Comparison of ENCODE assay signal across 8 mouse cellular contexts in genomic region chr15:79028237-79028738, GRCm38 (mm10). TPM values are rescaled to one million over a fixed set of nuclear protein-coding genes. Genes with fewer than 3 reads are reported as not detected.
DNase-seq lines count a peak whose midpoint lies in the region; ATAC-seq and TF ChIP-seq lines count a peak whose summit lies in the region.

Gene H1f0 (plus strand): TSS chr15:79028450.

- peak; percentile 79 for DNase-seq in 416B (ENCODE audit: low read depth)
- peak; percentile 93 for DNase-seq in heart, embryonic 10.5 days (ENCODE audit: low spot score)
- peak; percentile 92 for DNase-seq in midbrain, postnatal 0 days (ENCODE audit: low spot score)
- DNase-seq in spleen, postnatal 10 days (ENCODE audit: low spot score in 2 of 2) = peak; percentile 65 to 87

- peak within 1 kb of the TSS; percentile 97 for H3K4me2 ChIP-seq in embryonic facial prominence, embryonic 15.5 days (replicated peaks)
- peak within 1 kb of the TSS; percentile 97 for H3K4me2 ChIP-seq in kidney, embryonic 15.5 days
- peak within 1 kb of the TSS; percentile 95 for H3K4me2 ChIP-seq in limb, embryonic 15.5 days
- H3K4me2 ChIP-seq in midbrain, postnatal 0 days (ENCODE audit: low read depth, low read length, poor library complexity, severe bottlenecking) = peak within 1 kb of the TSS; percentile 97

- no peaks in the 10 kb centered on the region; the same call in 1 of the 2 replicates for H3K4me1 ChIP-seq in bone marrow, adult 2 months (ENCODE audit: control insufficient read depth, insufficient read depth, low read length)
- peaks cover 32% of the 10 kb centered on the region for H3K4me1 ChIP-seq in embryonic facial prominence, embryonic 15.5 days
- peaks cover 51% of the 10 kb centered on the region for H3K4me1 ChIP-seq in heart, embryonic 10.5 days
- H3K4me1 ChIP-seq in kidney, embryonic 15.5 days = peaks cover 57% of the 10 kb centered on the region
- H3K4me1 ChIP-seq in limb, embryonic 15.5 days = peaks cover 34% of the 10 kb centered on the region
- peaks cover 10% of the 10 kb centered on the region for H3K4me1 ChIP-seq in midbrain, postnatal 0 days (ENCODE audit: insufficient read depth, low read length)

- peak within 1 kb of the TSS; percentile 91 for H3K9ac ChIP-seq in embryonic facial prominence, embryonic 15.5 days
- peak within 1 kb of the TSS; percentile 99 for H3K9ac ChIP-seq in kidney, embryonic 15.5 days
- peak within 1 kb of the TSS; percentile 95 for H3K9ac ChIP-seq in limb, embryonic 15.5 days
- peak within 1 kb of the TSS; percentile 95 for H3K9ac ChIP-seq in midbrain, postnatal 0 days (replicated peaks; ENCODE audit: low read length, poor library complexity, severe bottlenecking)

- ATAC-seq in embryonic facial prominence, embryonic 15.5 days (ENCODE audit: insufficient number of reproducible peaks, low FRiP score, low TSS enrichment, low read depth) = peak; percentile 82
- ATAC-seq in kidney, embryonic 15.5 days (replicated peaks; ENCODE audit: low FRiP score) = peak; percentile 50
- ATAC-seq in limb, embryonic 15.5 days (ENCODE audit: insufficient number of reproducible peaks, low FRiP score, low TSS enrichment, low read depth) = peak; percentile 77
- peak; percentile 86 for ATAC-seq in midbrain, postnatal 0 days (ENCODE audit: low FRiP score)

- TF ChIP-seq POLR2A in bone marrow, adult 2 months (IDR thresholded peaks at IDR 0.05; ENCODE audit: borderline replicate concordance, control insufficient read depth, low read depth, low read length) = peak; percentile 65; the same call in 1 of the 2 replicates

- under 1% methylated on average over 58 of the region's 58 CpGs for WGBS in bone marrow, adult 2 months
- under 1% methylated on average over 56 of the region's 58 CpGs for WGBS in embryonic facial prominence, embryonic 15.5 days
- WGBS in heart, embryonic 10.5 days = under 1% methylated on average over 58 of the region's 58 CpGs
- WGBS in kidney, embryonic 15.5 days = 0% methylated on average over 58 of the region's 58 CpGs
- 0% methylated on average over 49 of the region's 58 CpGs for WGBS in limb, embryonic 15.5 days
- under 1% methylated on average over 54 of the region's 58 CpGs for WGBS in midbrain, postnatal 0 days

- H3K27me3 ChIP-seq in embryonic facial prominence, embryonic 15.5 days = no peaks in the 10 kb centered on the region
- H3K27me3 ChIP-seq in heart, embryonic 10.5 days (ENCODE audit: insufficient read depth, poor library complexity, severe bottlenecking) = peaks cover 18% of the 10 kb centered on the region; the same call in 1 of the 2 replicates
- H3K27me3 ChIP-seq in kidney, embryonic 15.5 days = no peaks in the 10 kb centered on the region
- H3K27me3 ChIP-seq in limb, embryonic 15.5 days = no peaks in the 10 kb centered on the region
- no peaks in the 10 kb centered on the region for H3K27me3 ChIP-seq in midbrain, postnatal 0 days (ENCODE audit: insufficient read depth, low read length)

- no peaks in the 10 kb centered on the region for H3K36me3 ChIP-seq in embryonic facial prominence, embryonic 15.5 days
- H3K36me3 ChIP-seq in heart, embryonic 10.5 days = no peaks in the 10 kb centered on the region
- H3K36me3 ChIP-seq in kidney, embryonic 15.5 days = no peaks in the 10 kb centered on the region
- no peaks in the 10 kb centered on the region for H3K36me3 ChIP-seq in limb, embryonic 15.5 days
- H3K36me3 ChIP-seq in midbrain, postnatal 0 days (ENCODE audit: insufficient read depth, low read length) = no peaks in the 10 kb centered on the region

- H3K4me3 ChIP-seq in bone marrow, adult 2 months (replicated peaks; ENCODE audit: control insufficient read depth, low read depth, low read length) = peak within 1 kb of the TSS; percentile 70
- peak within 1 kb of the TSS; percentile 81 for H3K4me3 ChIP-seq in embryonic facial prominence, embryonic 15.5 days (replicated peaks)
- H3K4me3 ChIP-seq in heart, embryonic 10.5 days = peak within 1 kb of the TSS; percentile 83
- H3K4me3 ChIP-seq in kidney, embryonic 15.5 days (replicated peaks) = peak within 1 kb of the TSS; percentile 66
- H3K4me3 ChIP-seq in limb, embryonic 15.5 days = peak within 1 kb of the TSS; percentile 79
- peak within 1 kb of the TSS; percentile 74 for H3K4me3 ChIP-seq in midbrain, postnatal 0 days (ENCODE audit: low read depth, low read length)

- no peaks in the 10 kb centered on the region for H3K9me3 ChIP-seq in embryonic facial prominence, embryonic 15.5 days (replicated peaks)
- no peaks in the 10 kb centered on the region for H3K9me3 ChIP-seq in heart, embryonic 10.5 days
- no peaks in the 10 kb centered on the region for H3K9me3 ChIP-seq in kidney, embryonic 15.5 days (replicated peaks)
- H3K9me3 ChIP-seq in limb, embryonic 15.5 days = no peaks in the 10 kb centered on the region
- no peaks in the 10 kb centered on the region for H3K9me3 ChIP-seq in midbrain, postnatal 0 days (ENCODE audit: low read length)

- no peak for TF ChIP-seq CTCF in bone marrow, adult 2 months (IDR thresholded peaks at IDR 0.05; ENCODE audit: control insufficient read depth, insufficient read depth, low read length)
- no peak for TF ChIP-seq CTCF in midbrain, postnatal 0 days (IDR thresholded peaks at IDR 0.05)

- H3K27ac ChIP-seq in bone marrow, adult 2 months (ENCODE audit: control insufficient read depth, insufficient read depth, low read depth, low read length, poor library complexity) = peak within 1 kb of the TSS; percentile 77
- H3K27ac ChIP-seq in embryonic facial prominence, embryonic 15.5 days (replicated peaks) = peak within 1 kb of the TSS; percentile 97
- H3K27ac ChIP-seq in heart, embryonic 10.5 days = peak within 1 kb of the TSS; percentile 100
- H3K27ac ChIP-seq in kidney, embryonic 15.5 days = peak within 1 kb of the TSS; percentile 95
- H3K27ac ChIP-seq in limb, embryonic 15.5 days = peak within 1 kb of the TSS; percentile 98
- H3K27ac ChIP-seq in midbrain, postnatal 0 days (ENCODE audit: low read depth, low read length) = peak within 1 kb of the TSS; percentile 88

RNA-seq across cellular contexts. Expression of gene H1f0, which starts in this region (rescaled TPM):
- polyA plus RNA-seq in bone marrow, adult 2 months (2011; ENCODE audit: insufficient read depth, insufficient read length, low replicate concordance, missing spikeins) = 30.4 and 32.4 TPM in 2 replicates
- polyA plus RNA-seq in embryonic facial prominence, embryonic 15.5 days (2015; fragmentation: Nextera tagmentation; extraction: Ambion mirVana) = 553 and 582 TPM in 2 replicates
- polyA plus RNA-seq in heart, embryonic 10.5 days (2016; fragmentation: Nextera tagmentation; extraction: Ambion mirVana) = 195 and 250 TPM in 2 replicates
- polyA plus RNA-seq in kidney, embryonic 15.5 days (2015; fragmentation: Nextera tagmentation; extraction: Ambion mirVana) = 513 and 545 TPM in 2 replicates
- polyA plus RNA-seq in limb, embryonic 15.5 days (2015; fragmentation: Nextera tagmentation; extraction: Ambion mirVana) = 487 and 628 TPM in 2 replicates
- total RNA-seq in midbrain, postnatal 0 days (2014; rRNA removed) = 132 and 136 TPM in 2 replicates
- polyA plus RNA-seq in midbrain, postnatal 0 days (2015; fragmentation: Nextera tagmentation; extraction: Ambion mirVana) = 135 and 144 TPM in 2 replicates

Comparison
In these comparisons a context has a peak if more than half of its experiments do, and no peak if none do; other contexts are left out.
1. Peak in every context shown above with its lines: DNase-seq, ATAC-seq, H3K4me3 ChIP-seq and H3K27ac ChIP-seq.